Mouse (Mus musculus): ENCODE results near the gene Sass6. TPM values are rescaled to one million over a fixed set of nuclear protein-coding genes. Genes with fewer than 3 reads are reported as not detected.

The Sass6 gene
- total and polyA plus RNA-seq, 3 experiments, result 10.0 to 23.1 (median 12.4) TPM

DNA sequence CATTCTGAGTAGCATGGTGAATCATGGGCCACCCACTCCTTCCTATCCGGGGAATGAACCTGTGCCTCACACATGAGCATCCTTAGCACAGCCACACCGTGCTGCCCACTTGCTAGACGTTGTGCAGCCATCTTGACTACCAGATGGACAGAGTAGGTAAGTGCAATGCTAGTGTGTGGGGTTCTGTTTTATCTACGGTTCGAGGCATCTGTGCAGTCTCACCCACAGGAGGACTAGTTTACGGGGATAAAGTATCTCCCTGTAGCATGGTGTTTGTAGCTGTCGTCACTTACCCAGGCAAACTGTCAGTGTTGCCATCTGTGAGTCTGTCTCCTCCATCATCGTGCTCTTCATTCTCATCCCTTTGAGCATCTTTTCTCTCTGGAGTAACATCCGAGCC, 12.6 kb upstream of the Sass6 start:
- dilution Hi-C loops (cut with MboI; ENCODE audit: extremely low pct_ligation_motif_present, extremely low pct_unique_long_range_greater_than_20kb, low sequenced_read_pairs) (no loop called here), in situ Hi-C loops (cut with MboI; ENCODE audit: low pct_ligation_motif_present, low pct_unique_long_range_greater_than_20kb, low sequenced_read_pairs) (loop anchor here (25.0 kb wide), 1 partner anchor 245 kb away; no protein-coding TSS in a partner anchor)
- Histone ChIP-seq H3K79me2 (replicated peaks; ENCODE audit: control insufficient read depth, extremely low read depth, insufficient read depth, poor library complexity, severe bottlenecking) (no peaks in the 10 kb centered on the region), H3K4me1 (ENCODE audit: control insufficient read depth in 1 of 2, insufficient read depth in 2 of 2) (0 out of 4 replicates have a peak, but pooled peaks cover 0 to 3% of the 10 kb centered on the region in 2 experiments), H3K9ac (ENCODE audit: insufficient read depth, low read depth) (no peak overlapping the region), H3K27ac (ENCODE audit: insufficient read depth, low read depth) (no peak overlapping the region; the same call in 1 of the 2 replicates), H3K4me2 (ENCODE audit: insufficient read depth, low read depth, poor library complexity, severe bottlenecking) (no peak overlapping the region), H3K4me3 (replicated peaks in 1 of 3; ENCODE audit: low read depth in 2 of 3, low read length in 2 of 3, poor library complexity in 1 of 3) (no peak overlapping the region), H3K36me3 (replicated peaks in 1 of 2; ENCODE audit: control insufficient read depth in 1 of 2, insufficient read depth in 1 of 2, low read length in 1 of 2) (peaks cover 45 to 66% of the 10 kb centered on the region in 2 experiments), H3K9me3 (replicated peaks; ENCODE audit: low read length) (no peaks in the 10 kb centered on the region), H3K27me3 (replicated peaks) (no peaks in the 10 kb centered on the region)
- DNase-seq (ENCODE audit: extremely low read depth), result no peak
- no peak for TF ChIP-seq JUND (conservative IDR thresholded peaks at IDR 0.05; ENCODE audit: low read depth, low read length)
- no peak for TF ChIP-seq E2F4 (IDR thresholded peaks at IDR 0.05; ENCODE audit: insufficient replicate concordance, low read depth, low read length)
- TF ChIP-seq GABPA (IDR thresholded peaks at IDR 0.05; ENCODE audit: insufficient replicate concordance, low read depth, low read length), result no peak
- no peak for TF ChIP-seq ZNF384 (IDR thresholded peaks at IDR 0.05; ENCODE audit: low read depth, low read length)
- TF ChIP-seq RCOR1 (conservative IDR thresholded peaks at IDR 0.05; ENCODE audit: low read depth, low read length), result no peak
- TF ChIP-seq MEF2A (IDR thresholded peaks at IDR 0.05; ENCODE audit: borderline replicate concordance, low read depth, low read length), result no peak
- TF ChIP-seq KAT2A (IDR thresholded peaks at IDR 0.05; ENCODE audit: insufficient replicate concordance, low read length), result no peak
- no peak for TF ChIP-seq POLR2AphosphoS2 (IDR thresholded peaks at IDR 0.05; ENCODE audit: low read depth, low read length)
- TF ChIP-seq EP300 (IDR thresholded peaks at IDR 0.05; ENCODE audit: low read length), result no peak
- no peak for TF ChIP-seq TCF12 (IDR thresholded peaks at IDR 0.05; ENCODE audit: low read depth, low read length)
- no peak for TF ChIP-seq SMC3 (IDR thresholded peaks at IDR 0.05; ENCODE audit: low read depth, low read length)
- no peak for TF ChIP-seq JUN (IDR thresholded peaks at IDR 0.05; ENCODE audit: insufficient read depth, low read depth, low read length)
- no peak for TF ChIP-seq CTCF (conservative IDR thresholded peaks at IDR 0.05 in 1 of 2, IDR thresholded peaks at IDR 0.05 in 1 of 2; ENCODE audit: low read depth in 2 of 2, low read length in 2 of 2)
- no peak for TF ChIP-seq USF2 (conservative IDR thresholded peaks at IDR 0.05; ENCODE audit: low read depth, low read length)
- TF ChIP-seq MAX (IDR thresholded peaks at IDR 0.05; ENCODE audit: low read length), result no peak
- TF ChIP-seq NRF1 (IDR thresholded peaks at IDR 0.05; ENCODE audit: low read depth, low read length), result no peak
- no peak for TF ChIP-seq ELF1 (IDR thresholded peaks at IDR 0.05; ENCODE audit: low read depth, low read length)

DNA sequence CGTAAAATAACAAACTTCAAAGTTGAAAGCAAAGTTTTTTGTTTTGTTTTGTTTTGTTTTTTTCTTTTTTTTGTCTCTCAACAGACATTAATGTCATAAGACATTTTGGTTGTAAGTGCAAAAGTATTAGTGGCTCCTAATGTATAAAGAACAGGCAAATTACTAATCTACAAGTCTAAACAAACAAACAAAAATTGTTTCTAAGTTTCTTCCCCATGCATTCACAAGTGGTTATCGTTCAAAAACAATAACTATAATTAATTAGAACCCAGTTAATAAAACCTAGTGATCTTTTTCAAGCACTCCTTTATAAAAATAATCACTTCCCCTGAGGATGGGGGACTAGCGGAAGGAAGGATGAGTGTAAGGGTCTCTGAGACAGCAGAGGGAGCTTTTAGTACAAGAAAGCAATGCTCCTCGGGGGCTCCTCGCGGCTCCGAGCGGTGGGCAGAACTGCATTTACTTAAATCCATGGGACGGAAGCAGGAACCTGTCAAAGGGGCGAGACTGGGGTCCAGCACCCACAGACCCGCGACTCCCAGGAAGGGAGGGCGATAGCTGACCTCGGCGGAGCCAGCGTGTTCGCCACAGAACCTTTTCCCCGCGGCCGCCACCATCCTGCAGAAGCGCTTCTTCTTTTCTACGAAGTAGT, 580 bp upstream of the Sass6 start:
- Histone ChIP-seq H3K27me3 (replicated peaks) (no peaks in the 10 kb centered on the region), H3K9me3 (replicated peaks; ENCODE audit: low read length) (no peaks in the 10 kb centered on the region), H3K4me2 (ENCODE audit: insufficient read depth, low read depth, poor library complexity, severe bottlenecking) (no peak overlapping the region), H3K4me1 (ENCODE audit: control insufficient read depth in 1 of 2, insufficient read depth in 2 of 2) (peaks cover 0 to 20% of the 10 kb centered on the region in 2 experiments; a peak in 2 of 4 replicates), H3K4me3 (replicated peaks in 1 of 3; ENCODE audit: low read depth in 2 of 3, low read length in 2 of 3, poor library complexity in 1 of 3) (peak overlapping the region; percentile 65 to 91 (median 72)), H3K9ac (ENCODE audit: insufficient read depth, low read depth) (peak overlapping the region; percentile 54), H3K36me3 (replicated peaks in 1 of 2; ENCODE audit: control insufficient read depth in 1 of 2, insufficient read depth in 1 of 2, low read length in 1 of 2) (peaks cover 19 to 48% of the 10 kb centered on the region in 2 experiments), H3K27ac (ENCODE audit: insufficient read depth, low read depth) (peak overlapping the region; percentile 54), H3K79me2 (replicated peaks; ENCODE audit: control insufficient read depth, extremely low read depth, insufficient read depth, poor library complexity, severe bottlenecking) (peaks cover 33% of the 10 kb centered on the region)
- in situ Hi-C loops (cut with MboI; ENCODE audit: low pct_ligation_motif_present, low pct_unique_long_range_greater_than_20kb, low sequenced_read_pairs) (loop anchor here (10.0 to 25.0 kb wide), 2 partner anchors 141 to 257 kb away; no protein-coding TSS in a partner anchor), dilution Hi-C loops (cut with MboI; ENCODE audit: extremely low pct_ligation_motif_present, extremely low pct_unique_long_range_greater_than_20kb, low sequenced_read_pairs) (no loop called here)
- TF ChIP-seq NRF1 (IDR thresholded peaks at IDR 0.05; ENCODE audit: low read depth, low read length), result no peak
- TF ChIP-seq MXI1 (IDR thresholded peaks at IDR 0.05; ENCODE audit: low read depth, low read length), result no peak
- TF ChIP-seq UBTF (IDR thresholded peaks at IDR 0.05; ENCODE audit: low read depth, low read length), result no peak
- TF ChIP-seq RAD21 (IDR thresholded peaks at IDR 0.05; ENCODE audit: low read depth, low read length), result peak; percentile 20
- TF ChIP-seq POLR2AphosphoS2 (IDR thresholded peaks at IDR 0.05; ENCODE audit: low read depth, low read length), result no peak
- peak in 1 of 2 experiments; percentile 46; a peak in 2 of 4 replicates for TF ChIP-seq CTCF (conservative IDR thresholded peaks at IDR 0.05 in 1 of 2, IDR thresholded peaks at IDR 0.05 in 1 of 2; ENCODE audit: low read depth in 2 of 2, low read length in 2 of 2)
- peak; percentile 80; the same call in 1 of the 2 replicates for TF ChIP-seq CHD1 (IDR thresholded peaks at IDR 0.05; ENCODE audit: low read depth, low read length)
- TF ChIP-seq EP300 (IDR thresholded peaks at IDR 0.05; ENCODE audit: low read length), result 0 out of 2 replicates have a peak, but pooled peaks have one; percentile 6
- TF ChIP-seq SMC3 (IDR thresholded peaks at IDR 0.05; ENCODE audit: low read depth, low read length), result peak; percentile 22; the same call in 1 of the 2 replicates
- peak; percentile 58 for DNase-seq (ENCODE audit: extremely low read depth)
